Mouse (Mus musculus) heart, adult 2 months (tissue): Measurements from ENCODE around the gene Pim1.

Experiments used
- CTCF ChIP-seq: fragments of 200-600 bp; IDR thresholded peaks from 2 replicates; pipeline ENCODE4 v1.8.1; 2022; ENCODE audit warnings: antibody characterized with exemption, mild to moderate bottlenecking, moderate library complexity
- EP300 ChIP-seq: fragments of 200-500 bp; IDR thresholded peaks from 2 replicates; pipeline ENCODE4 v1.6.1; 2011; ENCODE audit warnings: low read depth, low read length, control low read depth; ENCODE audit not compliant: insufficient read depth
- POLR2A ChIP-seq: fragments of 200-500 bp; IDR thresholded peaks from 2 replicates; pipeline ENCODE4 v1.6.1; 2011; ENCODE audit warnings: mild to moderate bottlenecking, low read depth, low read length, control low read depth; ENCODE audit not compliant: insufficient read depth

DNA sequence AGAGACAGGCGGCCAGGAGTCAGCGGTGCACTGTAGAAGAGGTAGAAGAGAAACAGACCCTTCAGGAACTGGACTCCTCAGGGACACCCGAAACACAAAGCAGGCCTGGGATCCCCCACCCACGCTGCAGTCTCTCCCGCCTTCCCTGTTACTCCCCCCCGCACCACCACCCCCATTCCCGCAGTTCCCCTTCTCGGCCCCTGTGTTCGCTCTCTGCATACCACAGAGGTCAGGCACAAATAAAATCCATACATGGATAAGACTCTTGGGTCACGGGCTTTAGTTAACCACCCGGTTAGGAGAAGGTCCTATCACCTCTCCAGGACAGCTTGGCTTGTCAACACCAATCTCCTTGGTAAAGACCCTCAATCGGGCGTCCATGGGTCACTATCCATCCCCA lies 26.9 kb upstream of the Pim1 start:
- no peak for TF ChIP-seq CTCF
- TF ChIP-seq POLR2A, result no peak
- TF ChIP-seq EP300, result no peak
